23 mouse cellular contexts compared by ENCODE assay signal in the genomic region with DNA sequence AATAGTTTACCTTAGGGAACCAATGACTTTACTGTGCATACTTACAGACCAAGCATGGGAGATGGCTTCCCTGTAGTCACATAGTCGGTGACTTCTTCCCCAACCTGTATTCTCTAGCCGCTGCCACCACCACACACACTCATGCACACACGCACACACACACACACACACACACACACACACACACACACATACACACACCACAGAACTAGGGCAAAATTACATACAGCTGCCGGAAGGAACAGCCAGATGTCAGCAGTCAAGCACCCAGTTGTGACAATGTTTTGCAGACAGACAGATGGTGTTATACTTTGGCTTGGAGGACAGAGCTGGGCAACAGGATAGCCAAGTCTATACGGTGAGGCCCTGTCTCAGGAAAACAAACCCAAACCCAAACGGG. TPM values are rescaled to one million over a fixed set of nuclear protein-coding genes. Genes with fewer than 3 reads are reported as not detected.
DNase-seq lines count a peak whose midpoint lies in the region; TF ChIP-seq lines count a peak whose summit lies in the region.
"Had no signal": no experiment of that assay in that cellular context is flagged by ENCODE, and none has a peak within 500 bp of the region (broad histone marks: within the 10 kb centered on the region; RNA-seq: fewer than 3 reads in every experiment).

No protein-coding gene starts in this region.

- no peaks in the 10 kb centered on the region for H3K27me3 ChIP-seq in spleen, adult 2 months (ENCODE audit: control insufficient read depth, insufficient read depth, low read length)
- H3K27me3 ChIP-seq: embryonic facial prominence, embryonic 12.5 days; heart, embryonic 15.5 days; hindbrain, embryonic 13.5 days had no signal

- TF ChIP-seq POLR2A in spleen, adult 2 months (IDR thresholded peaks at IDR 0.05; ENCODE audit: low read depth, low read length) = peak; percentile 2; the same call in 1 of the 2 replicates

- TF ChIP-seq CTCF in spleen, adult 2 months (IDR thresholded peaks at IDR 0.05; ENCODE audit: extremely low read depth, insufficient read depth, insufficient read length, insufficient replicate concordance) = no peak

- DNase-seq in spleen, adult 2 months (ENCODE audit: low read depth in 1 of 2, low spot score in 2 of 2) = peak; percentile 26 to 28
- no peak for DNase-seq in spleen, postnatal 14 days (ENCODE audit: low spot score in 2 of 2)
- peak; percentile 76 for DNase-seq in naive thymus-derived CD4-positive, alpha-beta T cell, adult 2 months (ENCODE audit: low read depth)
- DNase-seq in thymus, postnatal 10 days (ENCODE audit: low spot score in 2 of 2) = peak; percentile 42 to 46
- DNase-seq in layer of hippocampus, postnatal 14 days (ENCODE audit: low spot score in 2 of 2) = no peak
- no peak for DNase-seq in heart, adult 18-20 months
- DNase-seq in frontal cortex, adult 2 months (ENCODE audit: extremely low spot score in 1 of 2, low spot score in 1 of 2) = no peak
- DNase-seq: cerebellum, adult 11-12 months; cerebellum, postnatal 25 days; gastrocnemius, adult 2 months; heart, postnatal 36 days; kidney, adult 2 months; kidney, postnatal 10 days; liver; right cerebral cortex, postnatal 14 days had no signal

- peak overlapping the region; percentile 89 for H3K27ac ChIP-seq in spleen, adult 2 months (ENCODE audit: insufficient read depth, low read length)
- H3K27ac ChIP-seq: embryonic facial prominence, embryonic 12.5 days; gastrocnemius, adult 2 months; heart, embryonic 15.5 days; hindbrain, embryonic 13.5 days; limb, embryonic 10.5 days; midbrain, embryonic 10.5 days had no signal

- H3K36me3 ChIP-seq in spleen, adult 2 months (ENCODE audit: control insufficient read depth, insufficient read depth, low read length) = no peaks in the 10 kb centered on the region
- H3K36me3 ChIP-seq: embryonic facial prominence, embryonic 12.5 days; heart, embryonic 15.5 days; hindbrain, embryonic 13.5 days; limb, embryonic 10.5 days; midbrain, embryonic 10.5 days had no signal

- H3K4me3 ChIP-seq in spleen, adult 2 months (ENCODE audit: extremely low read depth, insufficient read depth, insufficient read length) = no peak overlapping the region
- H3K4me3 ChIP-seq: embryonic facial prominence, embryonic 12.5 days; gastrocnemius, adult 2 months; heart, embryonic 15.5 days; hindbrain, embryonic 13.5 days; limb, embryonic 10.5 days; midbrain, embryonic 10.5 days had no signal

- 19% methylated on average over 6 of the region's 6 CpGs for WGBS in spleen, adult 2 months

- H3K4me1 ChIP-seq in spleen, adult 2 months (ENCODE audit: control insufficient read depth, insufficient read depth, insufficient read length) = peaks cover 36% of the 10 kb centered on the region; the same call in 1 of the 2 replicates
- H3K4me1 ChIP-seq: hindbrain, embryonic 13.5 days; midbrain, embryonic 10.5 days had no signal

RNA-seq across cellular contexts. Expression of a gene that starts 21.7 kb away (rescaled TPM):
- 0.08 and 0.22 TPM in 2 replicates for polyA plus RNA-seq in spleen, adult 2 months (2012; rRNA removed)
- 1 to 10 TPM; 2.6 to 2.8 TPM for total RNA-seq in layer of hippocampus, postnatal 14 days (2021)
- total RNA-seq in heart, adult 18-20 months (2021) = under 1 TPM in 1 of 2 experiments, not detected in 1; 0.64 TPM
- 8.4 and 9.1 TPM in 2 replicates for polyA plus RNA-seq in frontal cortex, adult 2 months (2012; rRNA removed)
- total RNA-seq: adrenal gland, postnatal 4 days; gastrocnemius, adult 2 months; gastrocnemius, postnatal 4 days; heart, postnatal 36 days had no signal
- polyA plus RNA-seq: liver, embryonic 16.5 days had no signal

RNA-seq across cellular contexts. Expression of a gene that starts 39.8 kb away (rescaled TPM):
- 3.8 and 5.5 TPM in 2 replicates for polyA plus RNA-seq in spleen, adult 2 months (2012; rRNA removed)
- 1 to 10 TPM; 5.4 to 5.6 TPM for total RNA-seq in layer of hippocampus, postnatal 14 days (2021)
- 10 to 100 TPM in 1 of 2 experiments, 1 to 10 TPM in 1; 7.4 to 10.0 TPM for total RNA-seq in heart, adult 18-20 months (2021)
- polyA plus RNA-seq in frontal cortex, adult 2 months (2012; rRNA removed) = 0.84 and 1.1 TPM in 2 replicates

RNA-seq across cellular contexts. Expression of a gene that starts 49.5 kb away (rescaled TPM):
- 11.5 and 15.5 TPM in 2 replicates for polyA plus RNA-seq in spleen, adult 2 months (2012; rRNA removed)
- 10 to 100 TPM; 12.9 to 15.6 TPM for total RNA-seq in layer of hippocampus, postnatal 14 days (2021)
- 10 to 100 TPM; 28.6 to 35.8 TPM for total RNA-seq in heart, adult 18-20 months (2021)
- polyA plus RNA-seq in frontal cortex, adult 2 months (2012; rRNA removed) = 8.4 and 10.6 TPM in 2 replicates

Comparison
In these comparisons a context has a peak if more than half of its experiments do, and no peak if none do; other contexts are left out.
1. DNase-seq: peak in spleen, adult 2 months (2 of 2), naive thymus-derived CD4-positive, alpha-beta T cell, adult 2 months (single experiment) and thymus, postnatal 10 days (2 of 2); none in spleen, postnatal 14 days (0 of 2), layer of hippocampus, postnatal 14 days (0 of 2), heart, adult 18-20 months (0 of 2) and frontal cortex, adult 2 months (0 of 2).